Mouse (Mus musculus) hindbrain, embryonic 15.5 days (tissue): Measurements from ENCODE around the gene Tbck. TPM values are rescaled to one million over a fixed set of nuclear protein-coding genes. Genes with fewer than 3 reads are reported as not detected.

ENCODE experiments used
- ATAC-seq: fragments of 200-750 bp; cut with Nextera tagmentation; 2 replicates; pipeline ENCODE4 v1.8.0; 2017; ENCODE audit warnings: low read depth, moderate number of reproducible peaks, moderate TSS enrichment; ENCODE audit not compliant: low FRiP score
- H3K27ac ChIP-seq: fragments of 300-500 bp; sonication (generic); replicated peaks from 2 replicates; pipeline ENCODE4 v1.5.1; 2015; ENCODE audit warnings: mild to moderate bottlenecking, inconsistent platforms
- H3K27me3 ChIP-seq: fragments of 300-500 bp; sonication (generic); 2 replicates; pipeline ENCODE4 v1.6.1; 2015; ENCODE audit warnings: control low read depth, inconsistent platforms
- H3K36me3 ChIP-seq: fragments of 300-500 bp; sonication (generic); 2 replicates; pipeline ENCODE4 v1.6.1; 2015; ENCODE audit warnings: control low read depth, inconsistent platforms
- H3K4me1 ChIP-seq: fragments of 300-500 bp; sonication (generic); replicated peaks from 2 replicates; pipeline ENCODE4 v1.6.1; 2015; ENCODE audit warnings: control low read depth, inconsistent platforms
- H3K4me2 ChIP-seq: fragments of 300-500 bp; sonication (generic); 2 replicates; pipeline ENCODE4 v1.6.1; 2015; ENCODE audit warnings: moderate library complexity, mild to moderate bottlenecking, inconsistent platforms
- H3K4me3 ChIP-seq: fragments of 300-500 bp; sonication (generic); 2 replicates; pipeline ENCODE4 v1.5.1; 2015; ENCODE audit warnings: mild to moderate bottlenecking, inconsistent platforms
- H3K9ac ChIP-seq: fragments of 300-500 bp; sonication (generic); 2 replicates; pipeline ENCODE4 v1.6.1; 2015; ENCODE audit warnings: inconsistent platforms
- H3K9me3 ChIP-seq: fragments of 300-500 bp; sonication (generic); 2 replicates; pipeline ENCODE4 v1.6.1; 2016; ENCODE audit warnings: control low read depth, inconsistent platforms
- WGBS: fragments of 180-500 bp; shearing (Covaris S2); methylation state at CpG from one replicate; pipeline ENCODE4 v1.1.7; 2015; 5-methylcytosine and 5-hydroxymethylcytosine counted together
- polyA plus RNA-seq: library from polyadenylated mRNA; unstranded; fragments of >200 nt; fragmentation: Nextera tagmentation; extraction: Ambion mirVana; gene quantifications from 2 replicates; pipeline ENCODE4 v1.2.1, GENCODE M21; 2015

The Tbck gene
- polyA plus RNA-seq, 1 experiment from 2014 or later = 33.0 TPM

DNA sequence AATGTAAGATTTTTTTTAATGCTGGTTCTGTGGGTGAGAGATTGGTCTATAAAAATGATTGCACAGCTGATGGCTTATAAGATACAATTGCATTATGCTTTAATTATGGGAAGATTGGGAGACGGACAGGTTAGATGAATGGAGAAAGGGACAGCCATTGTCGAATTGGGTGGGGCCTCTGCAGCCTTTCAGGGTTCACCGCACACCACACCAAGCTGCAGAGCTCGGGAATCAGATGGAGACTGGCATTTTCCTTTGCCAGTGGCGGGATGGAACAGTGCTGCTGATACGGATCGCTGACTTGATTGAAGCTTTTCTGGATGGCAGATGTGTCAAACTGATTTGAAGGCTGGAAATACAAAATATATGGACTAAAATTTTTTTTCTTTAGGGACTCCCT, 88.1 kb downstream of the Tbck start:
- no peaks in the 10 kb centered on the region for H3K9me3 ChIP-seq
- H3K4me2 ChIP-seq = no peak overlapping the region
- H3K36me3 ChIP-seq = no peaks in the 10 kb centered on the region
- no peak overlapping the region for H3K4me3 ChIP-seq
- ATAC-seq = no peak
- no peaks in the 10 kb centered on the region for H3K4me1 ChIP-seq
- no peak overlapping the region for H3K9ac ChIP-seq
- no peaks in the 10 kb centered on the region for H3K27me3 ChIP-seq
- 34% methylated on average over 7 of the region's 7 CpGs for WGBS
- H3K27ac ChIP-seq = no peak overlapping the region

DNA sequence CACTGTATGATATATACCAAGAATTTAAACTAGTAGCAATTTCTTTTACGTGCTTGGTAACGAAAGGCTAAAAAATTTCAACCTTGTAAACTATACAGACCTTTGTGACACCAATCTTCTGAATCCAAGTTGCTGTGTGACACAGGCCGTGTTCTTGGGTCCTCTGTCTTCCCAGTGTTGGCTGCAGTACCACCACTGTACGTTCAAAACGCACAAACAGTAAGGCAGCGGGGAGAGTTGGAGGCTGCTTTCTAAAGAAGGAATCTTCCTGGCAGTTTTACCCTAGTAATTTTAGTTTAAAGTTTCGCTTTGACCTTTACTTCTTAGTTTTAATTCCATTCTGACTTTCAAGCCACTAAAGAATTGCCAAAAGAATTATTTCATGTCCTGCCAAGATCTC, 92.7 kb downstream of the Tbck start:
- no peaks in the 10 kb centered on the region for H3K36me3 ChIP-seq

DNA sequence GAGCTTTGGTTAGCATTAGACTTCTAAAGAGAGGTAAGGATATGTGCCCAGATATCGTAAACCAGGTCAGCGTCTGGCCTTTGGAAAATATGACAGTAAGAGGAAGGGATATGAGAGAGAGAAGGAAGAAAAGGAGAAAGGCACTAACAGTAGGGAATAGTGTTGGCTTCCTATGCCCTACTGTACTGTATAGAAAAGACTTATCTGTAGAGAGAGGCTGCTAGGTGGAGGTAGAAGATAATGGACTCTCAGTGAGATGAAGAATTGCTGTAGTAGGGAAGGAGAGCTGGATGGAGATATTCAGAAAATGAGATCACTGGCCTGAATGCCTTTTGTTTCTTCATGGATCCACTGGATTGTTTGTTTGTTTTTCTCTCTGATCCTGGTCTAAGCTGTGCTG, 97.2 kb downstream of the Tbck start:
- H3K9ac ChIP-seq = no peak overlapping the region
- no peak overlapping the region for H3K4me2 ChIP-seq
- no peak overlapping the region for H3K4me3 ChIP-seq
- H3K36me3 ChIP-seq = no peaks in the 10 kb centered on the region
- ATAC-seq = no peak
- H3K27ac ChIP-seq = no peak overlapping the region
- H3K4me1 ChIP-seq = 0 out of 2 replicates have a peak, but pooled peaks cover 4% of the 10 kb centered on the region
- H3K27me3 ChIP-seq = no peaks in the 10 kb centered on the region
- H3K9me3 ChIP-seq = no peaks in the 10 kb centered on the region
- 95% methylated on average over 2 of the region's 2 CpGs for WGBS

More for the DNA sequence above, 92.7 kb downstream of the Tbck start:
- no peak overlapping the region for H3K9ac ChIP-seq
- H3K27me3 ChIP-seq = no peaks in the 10 kb centered on the region
- H3K4me2 ChIP-seq = no peak overlapping the region
- 0 out of 2 replicates have a peak, but pooled peaks cover 3% of the 10 kb centered on the region for H3K4me1 ChIP-seq
- ATAC-seq = no peak
- H3K4me3 ChIP-seq = no peak overlapping the region
- no peaks in the 10 kb centered on the region for H3K9me3 ChIP-seq
- no peak overlapping the region for H3K27ac ChIP-seq
- WGBS = 96% methylated on average over 7 of the region's 7 CpGs

DNA sequence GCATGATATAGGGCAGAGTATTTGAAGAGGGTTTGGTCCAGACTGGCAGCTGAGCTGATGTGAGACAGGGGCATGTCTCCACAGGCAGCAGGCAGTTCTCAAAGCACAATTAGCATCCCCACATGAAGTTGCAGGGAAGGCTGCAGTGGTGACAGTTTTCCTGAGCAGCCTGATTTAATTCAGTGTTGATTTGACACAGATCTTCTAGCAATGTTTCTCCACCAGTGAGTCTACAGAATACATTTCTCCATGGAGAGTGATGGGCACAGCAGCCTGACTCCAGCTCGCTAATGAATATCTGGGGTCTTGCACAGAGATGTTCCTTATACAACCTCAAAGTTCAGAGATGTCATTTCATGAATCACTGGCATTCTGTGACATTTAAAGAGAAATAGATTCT, 99.1 kb downstream of the Tbck start:
- 79% methylated on average over 1 of the region's 1 CpGs for WGBS
- Histone ChIP-seq H3K4me3 (no peak overlapping the region), H3K4me1 (0 out of 2 replicates have a peak, but pooled peaks cover 4% of the 10 kb centered on the region), H3K27me3 (no peaks in the 10 kb centered on the region), H3K27ac (no peak overlapping the region), H3K4me2 (no peak overlapping the region), H3K9me3 (no peaks in the 10 kb centered on the region), H3K9ac (no peak overlapping the region), H3K36me3 (no peaks in the 10 kb centered on the region)
- no peak for ATAC-seq

DNA sequence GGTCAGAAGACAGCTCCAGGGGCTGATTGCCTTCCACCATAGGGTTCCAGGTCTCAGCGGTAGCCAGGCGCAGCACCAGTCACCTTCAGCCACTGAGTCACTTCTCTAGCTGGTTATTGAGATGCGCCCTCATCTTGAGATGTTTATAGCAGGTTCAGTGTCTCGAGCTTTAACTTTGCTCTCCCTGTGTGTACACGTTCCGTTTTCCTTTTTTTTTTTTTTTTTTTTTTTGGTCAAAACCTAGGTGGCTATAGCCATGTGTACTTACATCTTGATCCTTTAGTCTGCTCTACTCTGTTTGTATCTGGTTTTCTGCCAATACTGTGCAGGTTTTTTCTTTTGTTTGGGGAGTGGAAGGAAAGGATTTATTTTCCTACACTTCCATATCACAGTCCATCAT, 100.8 kb downstream of the Tbck start:
- H3K9ac ChIP-seq = no peak overlapping the region
- H3K9me3 ChIP-seq = no peaks in the 10 kb centered on the region
- 0 out of 2 replicates have a peak, but pooled peaks cover 4% of the 10 kb centered on the region for H3K4me1 ChIP-seq
- WGBS = 94% methylated on average over 6 of the region's 6 CpGs
- no peak overlapping the region for H3K27ac ChIP-seq
- H3K27me3 ChIP-seq = no peaks in the 10 kb centered on the region
- no peak overlapping the region for H3K4me3 ChIP-seq
- no peak for ATAC-seq
- no peaks in the 10 kb centered on the region for H3K36me3 ChIP-seq
- no peak overlapping the region for H3K4me2 ChIP-seq

DNA sequence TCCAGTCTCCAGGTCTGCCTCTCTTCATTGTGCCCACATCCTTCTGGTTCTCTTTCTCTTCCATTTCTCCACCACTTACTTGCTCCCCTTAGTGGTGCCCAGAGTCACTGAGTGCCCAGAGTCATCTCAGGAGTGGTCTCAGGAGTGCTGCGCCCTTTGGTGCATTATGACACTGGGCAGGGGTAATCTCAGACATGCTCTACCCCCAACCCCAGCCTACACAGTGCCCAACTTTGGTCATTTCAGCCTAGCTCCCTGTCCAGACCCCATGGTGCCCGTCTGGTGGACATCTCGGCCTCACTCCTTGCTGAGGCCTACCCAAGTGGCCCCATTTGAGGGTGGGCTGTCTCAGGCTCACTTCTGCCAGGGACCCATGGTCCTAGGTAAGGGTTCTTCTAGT, 102.7 kb downstream of the Tbck start:
- 0 out of 2 replicates have a peak, but pooled peaks cover under 1% of the 10 kb centered on the region for H3K4me1 ChIP-seq
- no peak overlapping the region for H3K4me3 ChIP-seq
- no peak for ATAC-seq
- no peaks in the 10 kb centered on the region for H3K27me3 ChIP-seq
- no peak overlapping the region for H3K9ac ChIP-seq
- no peaks in the 10 kb centered on the region for H3K36me3 ChIP-seq
- 91% methylated on average over 3 of the region's 3 CpGs for WGBS
- H3K4me2 ChIP-seq = no peak overlapping the region
- no peaks in the 10 kb centered on the region for H3K9me3 ChIP-seq
- H3K27ac ChIP-seq = no peak overlapping the region

DNA sequence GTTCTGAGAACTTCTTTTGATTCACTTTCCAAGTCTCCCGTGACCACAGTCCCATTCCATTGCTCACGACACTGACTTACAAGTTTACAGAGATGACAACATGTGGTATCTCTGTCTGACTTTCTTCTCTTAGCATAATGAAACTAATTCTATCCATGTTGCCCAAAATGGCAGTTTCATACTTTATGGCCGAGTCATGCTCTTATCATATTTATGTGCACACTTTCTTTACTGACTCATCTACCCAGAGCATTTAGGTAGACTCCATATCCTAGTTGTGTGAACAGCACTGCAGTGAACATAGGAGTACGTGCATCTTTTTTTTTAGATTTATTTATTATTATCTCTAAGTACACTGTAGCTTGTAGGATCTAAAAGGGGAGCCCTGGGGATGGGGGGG, 103.8 kb downstream of the Tbck start:
- H3K9ac ChIP-seq = no peak overlapping the region
- no peak overlapping the region for H3K4me3 ChIP-seq
- no peaks in the 10 kb centered on the region for H3K36me3 ChIP-seq
- no peak overlapping the region for H3K4me2 ChIP-seq
- no peak overlapping the region for H3K27ac ChIP-seq
- H3K9me3 ChIP-seq = no peaks in the 10 kb centered on the region
- H3K4me1 ChIP-seq = no peaks in the 10 kb centered on the region
- ATAC-seq = no peak
- H3K27me3 ChIP-seq = no peaks in the 10 kb centered on the region
- WGBS = 92% methylated on average over 4 of the region's 4 CpGs

DNA sequence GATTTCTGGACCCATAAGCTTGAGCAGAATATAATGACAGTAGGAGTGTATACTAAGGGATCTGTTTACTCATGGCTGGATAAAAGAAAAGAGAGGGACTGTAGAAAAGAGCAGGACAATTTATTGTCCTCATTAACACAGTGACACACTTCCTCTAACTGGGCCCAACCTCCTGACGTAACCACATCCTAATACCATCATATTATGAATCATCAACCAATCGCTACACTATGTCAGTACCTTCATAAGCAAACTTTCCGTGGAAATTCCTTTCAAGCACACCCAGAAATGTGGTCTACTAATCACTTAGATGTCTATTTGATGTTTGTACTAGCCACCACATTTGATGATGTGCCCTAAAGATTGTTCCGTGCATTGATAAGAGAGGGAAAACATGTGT, 107.2 kb downstream of the Tbck start:
- no peak overlapping the region for H3K27ac ChIP-seq

DNA sequence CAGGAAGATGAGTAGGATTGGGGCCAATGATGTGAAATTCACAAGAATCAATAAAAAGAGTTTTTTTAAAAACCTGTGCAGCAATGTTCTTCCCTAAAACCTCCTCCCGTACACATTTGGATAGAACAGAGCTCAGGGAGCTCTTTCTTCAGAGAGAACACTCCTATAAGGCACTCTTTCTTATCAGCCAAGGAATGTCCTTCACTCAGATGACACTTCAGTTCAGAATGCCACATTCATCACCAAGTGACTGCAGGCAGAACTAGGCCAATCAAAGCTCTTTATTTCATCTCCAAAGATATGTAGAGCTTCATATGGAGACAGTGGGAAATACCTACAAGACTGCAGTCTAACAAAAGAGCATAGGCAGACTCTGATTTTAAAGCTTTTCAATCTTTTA, 116.3 kb downstream of the Tbck start:
- ATAC-seq = no peak
- Histone ChIP-seq H3K27me3 (no peaks in the 10 kb centered on the region), H3K27ac (no peak overlapping the region), H3K36me3 (peaks cover 7% of the 10 kb centered on the region; the same call in 1 of the 2 replicates), H3K4me3 (no peak overlapping the region), H3K4me2 (no peak overlapping the region), H3K9ac (no peak overlapping the region), H3K9me3 (no peaks in the 10 kb centered on the region), H3K4me1 (no peaks in the 10 kb centered on the region)
- 91% methylated on average over 1 of the region's 1 CpGs for WGBS

More for the DNA sequence above, 107.2 kb downstream of the Tbck start:
- H3K4me3 ChIP-seq = no peak overlapping the region
- whole genome bisulfite sequencing = 93% methylated on average over 4 of the region's 4 CpGs
- no peaks in the 10 kb centered on the region for H3K36me3 ChIP-seq
- no peak overlapping the region for H3K9ac ChIP-seq
- no peaks in the 10 kb centered on the region for H3K9me3 ChIP-seq
- no peak for ATAC-seq
- no peaks in the 10 kb centered on the region for H3K4me1 ChIP-seq
- no peaks in the 10 kb centered on the region for H3K27me3 ChIP-seq
- no peak overlapping the region for H3K4me2 ChIP-seq

DNA sequence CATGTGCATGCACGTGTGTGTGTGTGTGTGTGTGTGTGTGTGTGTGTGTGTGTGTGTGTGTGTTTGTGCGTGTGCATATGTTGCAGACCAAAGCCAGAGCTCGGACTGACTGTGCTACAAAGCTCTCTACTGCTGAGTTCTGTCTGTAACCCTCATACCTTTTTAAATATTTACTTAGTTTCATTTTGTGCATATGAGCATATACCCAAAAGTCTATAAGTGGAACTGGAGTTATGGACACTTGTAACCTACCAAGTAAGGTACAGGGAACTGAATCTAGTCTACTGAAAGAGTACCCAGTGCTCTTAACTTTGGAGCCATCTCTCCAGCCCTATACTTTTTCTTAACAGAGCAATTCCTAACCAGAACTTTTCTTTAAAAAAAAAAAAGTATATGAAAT, 118.0 kb downstream of the Tbck start:
- Histone ChIP-seq H3K4me1 (no peaks in the 10 kb centered on the region), H3K27ac (no peak overlapping the region), H3K36me3 (peaks cover 7% of the 10 kb centered on the region; the same call in 1 of the 2 replicates), H3K9me3 (no peaks in the 10 kb centered on the region), H3K4me3 (no peak overlapping the region), H3K4me2 (no peak overlapping the region), H3K27me3 (no peaks in the 10 kb centered on the region), H3K9ac (no peak overlapping the region)
- ATAC-seq = no peak
- WGBS = 91% methylated on average over 3 of the region's 3 CpGs

DNA sequence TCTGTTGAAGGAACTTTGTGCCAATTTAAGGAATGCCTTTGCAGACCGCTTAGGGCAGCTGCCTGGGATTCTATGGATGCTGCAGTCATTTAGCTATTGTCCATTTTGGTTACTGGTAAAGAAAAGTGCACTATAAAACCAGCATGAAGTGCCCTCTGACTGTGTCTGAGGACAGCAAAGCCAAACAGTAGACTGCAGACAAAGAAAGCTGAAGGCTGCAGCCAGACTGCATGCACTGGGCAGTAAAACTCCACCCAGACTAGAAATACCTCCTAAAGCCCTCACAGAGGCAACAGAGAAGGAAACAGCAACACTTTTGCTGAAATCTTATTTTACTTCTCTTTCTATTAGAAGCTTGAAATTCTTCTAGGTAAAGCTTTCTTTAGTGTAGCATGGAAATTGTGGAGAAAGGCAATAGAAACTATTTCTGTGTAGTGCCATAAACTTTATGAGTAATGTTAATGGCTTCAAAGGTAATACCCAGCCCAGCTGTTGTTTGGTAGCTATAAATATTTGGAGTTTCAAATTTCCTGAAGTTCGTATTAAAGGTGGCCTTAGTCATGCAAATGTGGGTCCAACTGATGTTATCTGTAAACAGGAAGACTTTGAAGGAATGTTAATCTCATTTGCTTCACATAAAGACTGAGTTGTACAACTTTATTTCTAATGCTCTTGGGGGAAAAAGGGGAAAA, 124.1 kb downstream of the Tbck start:
- no peaks in the 10 kb centered on the region for H3K4me1 ChIP-seq
- no peak for ATAC-seq
- no peak overlapping the region for H3K4me2 ChIP-seq
- no peak overlapping the region for H3K4me3 ChIP-seq
- no peaks in the 10 kb centered on the region for H3K9me3 ChIP-seq
- no peaks in the 10 kb centered on the region for H3K27me3 ChIP-seq
- H3K9ac ChIP-seq = no peak overlapping the region
- WGBS = 78% methylated on average over 2 of the region's 2 CpGs
- H3K27ac ChIP-seq = no peak overlapping the region
- peaks cover 11% of the 10 kb centered on the region for H3K36me3 ChIP-seq

DNA sequence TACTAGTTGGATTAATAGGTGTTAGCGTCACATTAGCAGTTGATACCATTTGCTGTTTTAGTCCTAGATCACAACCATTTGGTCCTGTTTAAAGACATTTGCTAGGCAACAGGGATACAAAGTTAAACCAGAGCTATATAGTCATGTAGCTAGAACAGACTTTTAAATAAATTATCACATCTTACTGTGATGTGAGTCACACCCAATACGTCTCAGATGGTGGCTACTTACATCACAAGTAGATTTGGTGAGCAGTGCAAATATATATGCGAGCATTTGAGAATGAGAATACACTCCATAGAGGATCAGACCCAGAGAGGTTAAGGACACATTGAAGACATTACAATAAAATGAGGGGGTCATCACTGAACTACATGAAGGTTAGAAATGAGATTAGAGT, 125.0 kb downstream of the Tbck start:
- no peak for ATAC-seq
- 97% methylated on average over 3 of the region's 3 CpGs for WGBS
- no peaks in the 10 kb centered on the region for H3K4me1 ChIP-seq

DNA sequence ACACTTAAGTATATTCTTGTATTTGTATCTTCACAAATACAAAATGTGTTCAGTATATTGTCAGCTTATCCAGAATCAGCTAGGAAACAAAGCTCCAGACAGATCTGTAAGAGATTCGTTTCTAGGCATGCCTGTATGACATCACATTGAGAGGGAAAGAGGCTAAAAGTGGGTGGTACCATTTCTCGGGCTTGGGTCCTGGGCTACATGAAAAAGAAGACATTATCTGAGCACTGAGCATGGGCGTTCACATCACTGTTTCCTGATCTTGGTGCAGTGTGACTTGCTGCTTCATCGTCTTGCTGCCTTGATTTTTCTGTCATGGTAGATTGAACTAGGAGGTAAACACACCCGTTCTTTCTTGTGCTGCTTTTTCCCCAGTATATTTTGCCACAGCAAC, 127.8 kb downstream of the Tbck start:
- Histone ChIP-seq H3K36me3 (peaks cover 5% of the 10 kb centered on the region; the same call in 1 of the 2 replicates), H3K9ac (no peak overlapping the region), H3K4me3 (no peak overlapping the region), H3K9me3 (no peaks in the 10 kb centered on the region), H3K4me1 (no peaks in the 10 kb centered on the region), H3K27me3 (no peaks in the 10 kb centered on the region), H3K27ac (no peak overlapping the region), H3K4me2 (no peak overlapping the region)
- WGBS = 83% methylated on average over 5 of the region's 5 CpGs
- no peak for ATAC-seq

More for the DNA sequence above, 125.0 kb downstream of the Tbck start:
- Histone ChIP-seq H3K9ac (no peak overlapping the region), H3K9me3 (no peaks in the 10 kb centered on the region), H3K27me3 (no peaks in the 10 kb centered on the region), H3K4me3 (no peak overlapping the region), H3K4me2 (no peak overlapping the region), H3K27ac (no peak overlapping the region), H3K36me3 (peaks cover 5% of the 10 kb centered on the region; the same call in 1 of the 2 replicates)
